Mouse (Mus musculus) MEL (cell line): ENCODE results near the gene Gm49340. TPM values are rescaled to one million over a fixed set of nuclear protein-coding genes. Genes with fewer than 3 reads are reported as not detected.

Experiments
- DNase-seq: peaks from one replicate; pipeline ENCODE4 v3.0.0; 2011; ENCODE audit warnings: low read depth, low spot score
- H3K27ac ChIP-seq: 2 replicates; pipeline ENCODE4 v1.5.1; 2012; ENCODE audit warnings: low read depth, mild to moderate bottlenecking, control low read depth, low read length, moderate library complexity; ENCODE audit not compliant: control insufficient read depth
- H3K27me3 ChIP-seq, 2 experiments: fragments of 150-350 bp in 1 of 2; sonication (generic) in 1 of 2; 2 replicates each; pipeline ENCODE4 v1.6.1; 2012; ENCODE audit warnings: low read length in 2 of 2, mild to moderate bottlenecking in 2 of 2, improper control_type of control experiment in 1 of 2, moderate library complexity in 1 of 2; ENCODE audit not compliant: insufficient read depth in 2 of 2, control insufficient read depth in 1 of 2
- H3K36me3 ChIP-seq, 2 experiments: 2 replicates each; pipeline ENCODE4 v1.6.1; 2012 to 2014; ENCODE audit warnings: low read length in 2 of 2, improper control_type of control experiment in 1 of 2, inconsistent platforms in 1 of 2, mild to moderate bottlenecking in 1 of 2; ENCODE audit not compliant: insufficient read depth in 2 of 2, control insufficient read depth in 1 of 2
- H3K4me1 ChIP-seq, 2 experiments: fragments of 150-350 bp in 1 of 2; sonication (generic) in 1 of 2; 2 replicates each; pipeline ENCODE4 v1.6.1; 2012; ENCODE audit warnings: low read length in 2 of 2, improper control_type of control experiment in 1 of 2, mild to moderate bottlenecking in 1 of 2; ENCODE audit not compliant: insufficient read depth in 2 of 2, control insufficient read depth in 1 of 2
- H3K4me3 ChIP-seq, 2 experiments: fragments of 150-350 bp in 1 of 2; sonication (generic) in 1 of 2; 2 replicates each; pipeline ENCODE4 v1.5.1; 2012; ENCODE audit warnings: low read depth in 2 of 2, low read length in 2 of 2, mild to moderate bottlenecking in 2 of 2, moderate library complexity in 2 of 2, control low read depth in 1 of 2, improper control_type of control experiment in 1 of 2; ENCODE audit not compliant: control insufficient read depth in 1 of 2, insufficient read depth in 1 of 2
- H3K79me2 ChIP-seq: 2 replicates; pipeline ENCODE4 v1.6.1; 2012; ENCODE audit warnings: mild to moderate bottlenecking, low read length, moderate library complexity; ENCODE audit not compliant: control insufficient read depth, poor library complexity, insufficient read depth
- H3K9ac ChIP-seq: 2 replicates; pipeline ENCODE4 v1.6.1; 2012; ENCODE audit warnings: low read depth, mild to moderate bottlenecking, control low read depth, low read length, moderate library complexity; ENCODE audit not compliant: control insufficient read depth, poor library complexity, severe bottlenecking
- H3K9me3 ChIP-seq: fragments of 150-350 bp; sonication (generic); replicated peaks from 2 replicates; pipeline ENCODE4 v1.6.1; 2012; ENCODE audit warnings: mild to moderate bottlenecking, low read length, improper control_type of control experiment, moderate library complexity; ENCODE audit not compliant: insufficient read depth
- ELF1 ChIP-seq: IDR thresholded peaks from 2 replicates; pipeline ENCODE4 v1.6.1; 2014; ENCODE audit warnings: low read depth, mild to moderate bottlenecking, inconsistent platforms, low read length, improper control_type of control experiment, moderate library complexity
- ETS1 ChIP-seq: IDR thresholded peaks from 2 replicates; pipeline ENCODE4 v1.6.1; 2012; ENCODE audit warnings: low read depth, mild to moderate bottlenecking, inconsistent platforms, low read length, improper control_type of control experiment, moderate library complexity
- HCFC1 ChIP-seq: IDR thresholded peaks from 2 replicates; pipeline ENCODE4 v1.6.1; 2012; ENCODE audit warnings: low read depth, mild to moderate bottlenecking, inconsistent platforms, low read length, improper control_type of control experiment, moderate library complexity
- RCOR1 ChIP-seq: IDR thresholded peaks from 2 replicates; pipeline ENCODE4 v1.6.1; 2012; ENCODE audit warnings: low read depth, mild to moderate bottlenecking, inconsistent platforms, low read length, improper control_type of control experiment
- TAL1 ChIP-seq: IDR thresholded peaks from 2 replicates; pipeline ENCODE4 v1.6.1; 2012; ENCODE audit warnings: mild to moderate bottlenecking, inconsistent platforms, low read length, moderate library complexity, mixed read lengths
- ZMIZ1 ChIP-seq: IDR thresholded peaks from 2 replicates; pipeline ENCODE4 v1.6.1; 2012; ENCODE audit warnings: low read depth, mild to moderate bottlenecking, inconsistent platforms, low read length, improper control_type of control experiment, moderate library complexity
- polyA plus RNA-seq, 2 experiments: library from polyadenylated mRNA; stranded (reverse) in 1 of 2; unstranded in 1 of 2; fragments of >175 nt in 1 of 2; fragments of >200 nt in 1 of 2; gene quantifications; 2 replicates each; pipeline versions ENCODE4 v1.2.1 to v1.2.4; 2012; ENCODE audit warnings: low replicate concordance in 2 of 2, low read depth in 1 of 2; ENCODE audit not compliant: insufficient read length in 2 of 2, insufficient read depth in 1 of 2, missing spikeins in 1 of 2
- total RNA-seq: library from RNA; depleted of rRNA; stranded (reverse); fragments of 300-350 nt; gene quantifications from 2 replicates; pipeline ENCODE4 v1.2.3, GENCODE M21; 2012; rRNA removed

Gm49340 gene
- total and polyA plus RNA-seq, 3 experiments: not detected

DNA sequence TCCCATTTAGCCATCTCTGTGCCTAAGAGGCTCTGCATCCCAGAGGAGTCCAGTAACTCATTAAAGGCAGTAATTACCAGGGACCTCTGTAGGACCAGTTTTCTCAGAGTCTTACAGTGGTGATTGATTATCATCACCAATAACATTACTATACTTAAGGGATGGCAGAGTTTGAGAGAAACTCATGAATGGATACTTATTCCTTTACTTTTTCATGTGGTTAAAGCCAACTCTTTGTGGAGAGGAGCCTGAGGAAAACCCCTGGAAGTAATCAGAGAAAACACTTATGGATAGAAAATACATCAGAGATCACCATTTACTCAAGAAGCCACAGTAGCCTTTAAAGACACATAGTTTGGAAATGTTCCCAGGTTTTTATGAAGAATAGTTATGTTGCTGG, 70.0 kb downstream of the Gm49340 start, which contains the start of gene Olfr1:
Gene Olfr1 (minus strand): TSS at position 101 of the 400 bp plus-strand sequence.
- Histone ChIP-seq H3K9ac (no peak within 1 kb of the TSS), H3K4me3 (no peak within 1 kb of the TSS), H3K36me3 (no peaks in the 10 kb centered on the region), H3K79me2 (no peaks in the 10 kb centered on the region), H3K27ac (no peak within 1 kb of the TSS), H3K9me3 (no peaks in the 10 kb centered on the region), H3K27me3 (no peaks in the 10 kb centered on the region), H3K4me1 (no peaks in the 10 kb centered on the region)
- DNase-seq: no peak
- TF ChIP-seq TAL1 (no peak), RCOR1 (no peak), HCFC1 (no peak), ELF1 (no peak), ZMIZ1 (no peak), ETS1 (no peak)

Other genes starting within 250 kb of the Gm49340 start
- 0.04 and 0.16 TPM in 2 replicates for gene Itgae, start 239.2 kb upstream of the Gm49340 start, total RNA-seq
- under 1 TPM in 1 of 2 experiments, not detected in 1; 0.22 TPM for gene Itgae, start 239.2 kb upstream of the Gm49340 start, polyA plus RNA-seq
- gene Haspin, start 191.4 kb upstream of the Gm49340 start, total RNA-seq: 22.9 and 26.9 TPM in 2 replicates
- gene Haspin, start 191.4 kb upstream of the Gm49340 start, polyA plus RNA-seq: 10 to 100 TPM in 1 of 2 experiments, not detected in 1; 28.3 TPM
- 0.04 and 0.07 TPM in 2 replicates for gene P2rx5, start 169.3 kb upstream of the Gm49340 start, total RNA-seq
- under 1 TPM in 1 of 2 experiments, not detected in 1; 0.25 TPM for gene P2rx5, start 169.3 kb upstream of the Gm49340 start, polyA plus RNA-seq
- 158 and 179 TPM in 2 replicates for gene Emc6, start 152.7 kb upstream of the Gm49340 start, total RNA-seq
- 100 to 1,000 TPM in 1 of 2 experiments, not detected in 1; 211 TPM for gene Emc6, start 152.7 kb upstream of the Gm49340 start, polyA plus RNA-seq
- 12.6 and 13.1 TPM in 2 replicates for gene Tax1bp3, start 152.7 kb upstream of the Gm49340 start, total RNA-seq
- 10 to 100 TPM in 1 of 2 experiments, not detected in 1; 30.9 TPM for gene Tax1bp3, start 152.7 kb upstream of the Gm49340 start, polyA plus RNA-seq
- 5.1 and 5.4 TPM in 2 replicates for gene Ctns, start 130.7 kb upstream of the Gm49340 start, total RNA-seq
- gene Ctns, start 130.7 kb upstream of the Gm49340 start, polyA plus RNA-seq: 1 to 10 TPM in 1 of 2 experiments, not detected in 1; 9.4 TPM
- 1.0 and 1.4 TPM in 2 replicates for gene Shpk, start 130.3 kb upstream of the Gm49340 start, total RNA-seq
- gene Shpk, start 130.3 kb upstream of the Gm49340 start, polyA plus RNA-seq: 1 to 10 TPM in 1 of 2 experiments, not detected in 1; 1.6 TPM
- not detected in 2 replicates for gene Trpv1, start 95.4 kb upstream of the Gm49340 start, total RNA-seq
- gene Trpv1, start 95.4 kb upstream of the Gm49340 start, polyA plus RNA-seq: not detected
- not detected in 2 replicates for gene Trpv3, start 62.4 kb upstream of the Gm49340 start, total RNA-seq
- gene Trpv3, start 62.4 kb upstream of the Gm49340 start, polyA plus RNA-seq: not detected
- gene Aspa, start 145 bp upstream of the Gm49340 start, total RNA-seq: 1.3 TPM in 2 replicates
- under 1 TPM in 1 of 2 experiments, not detected in 1; 0.28 TPM for gene Aspa, start 145 bp upstream of the Gm49340 start, polyA plus RNA-seq
- not detected in 2 replicates for gene Spata22, start within 50 bp of the Gm49340 start, total RNA-seq
- not detected for gene Spata22, start within 50 bp of the Gm49340 start, polyA plus RNA-seq
- not detected in 2 replicates for gene Olfr20, start 21.0 kb downstream of the Gm49340 start, total RNA-seq
- not detected for gene Olfr20, start 21.0 kb downstream of the Gm49340 start, polyA plus RNA-seq
- gene Olfr376, start 41.5 kb downstream of the Gm49340 start, total RNA-seq: 0.08 TPM in 1 of 2 replicates, not detected in the other
- not detected for gene Olfr376, start 41.5 kb downstream of the Gm49340 start, polyA plus RNA-seq
- gene Olfr1, start 69.9 kb downstream of the Gm49340 start, total RNA-seq: not detected in 2 replicates
- gene Olfr1, start 69.9 kb downstream of the Gm49340 start, polyA plus RNA-seq: not detected
- not detected in 2 replicates for gene Olfr378, start 98.7 kb downstream of the Gm49340 start, total RNA-seq
- not detected for gene Olfr378, start 98.7 kb downstream of the Gm49340 start, polyA plus RNA-seq
- gene Olfr380, start 127.8 kb downstream of the Gm49340 start, total RNA-seq: not detected in 2 replicates
- gene Olfr380, start 127.8 kb downstream of the Gm49340 start, polyA plus RNA-seq: not detected
- not detected in 2 replicates for gene Olfr381, start 161.9 kb downstream of the Gm49340 start, total RNA-seq
- not detected for gene Olfr381, start 161.9 kb downstream of the Gm49340 start, polyA plus RNA-seq
- gene Olfr382, start 187.5 kb downstream of the Gm49340 start, total RNA-seq: not detected in 2 replicates
- not detected for gene Olfr382, start 187.5 kb downstream of the Gm49340 start, polyA plus RNA-seq